Mouse (Mus musculus) limb, embryonic 12.5 days (tissue): ENCODE results near the gene 9230112D13Rik. TPM values are rescaled to one million over a fixed set of nuclear protein-coding genes. Genes with fewer than 3 reads are reported as not detected.
A peak's percentile ranks its signal among the peaks of the same experiment; 100 is the strongest.

Source experiments
- ATAC-seq: fragments of 200-750 bp; cut with Nextera tagmentation; 2 replicates; pipeline ENCODE4 v1.8.0; 2017; ENCODE audit warnings: low read depth, moderate TSS enrichment; ENCODE audit not compliant: insufficient number of reproducible peaks, insufficient read depth, low FRiP score, low TSS enrichment
- H3K27ac ChIP-seq: fragments of 300-500 bp; sonication (generic); 2 replicates; pipeline ENCODE4 v1.5.1; 2016; ENCODE audit warnings: mild to moderate bottlenecking, moderate library complexity
- H3K27me3 ChIP-seq: fragments of 300-500 bp; sonication (generic); 2 replicates; pipeline ENCODE4 v1.6.1; 2016; ENCODE audit warnings: mild to moderate bottlenecking, moderate library complexity
- H3K36me3 ChIP-seq: fragments of 300-500 bp; sonication (generic); 2 replicates; pipeline ENCODE4 v1.6.1; 2016; ENCODE audit warnings: mild to moderate bottlenecking, moderate library complexity
- H3K4me1 ChIP-seq: fragments of 300-500 bp; sonication (generic); replicated peaks from 2 replicates; pipeline ENCODE4 v1.6.1; 2016
- H3K4me2 ChIP-seq: fragments of 300-500 bp; sonication (generic); 2 replicates; pipeline ENCODE4 v1.6.1; 2016; ENCODE audit warnings: mild to moderate bottlenecking, moderate library complexity
- H3K4me3 ChIP-seq: fragments of 300-500 bp; sonication (generic); replicated peaks from 2 replicates; pipeline ENCODE4 v1.5.1; 2016; ENCODE audit warnings: mild to moderate bottlenecking
- H3K9ac ChIP-seq: fragments of 300-500 bp; sonication (generic); replicated peaks from 2 replicates; pipeline ENCODE4 v1.6.1; 2016; ENCODE audit warnings: mild to moderate bottlenecking, moderate library complexity
- H3K9me3 ChIP-seq: fragments of 300-500 bp; sonication (generic); 2 replicates; pipeline ENCODE4 v1.6.1; 2016; ENCODE audit warnings: mild to moderate bottlenecking, moderate library complexity
- WGBS: fragments of 180-500 bp; shearing (Covaris S2); methylation state at CpG from one replicate; pipeline ENCODE4 v1.1.7; 2016; 5-methylcytosine and 5-hydroxymethylcytosine counted together
- polyA plus RNA-seq: library from polyadenylated mRNA; unstranded; fragments of >200 nt; fragmentation: Nextera tagmentation; extraction: Ambion mirVana; gene quantifications from 2 replicates; pipeline ENCODE4 v1.2.1, GENCODE M21; 2016

The 9230112D13Rik gene
- polyA plus RNA-seq, 1 experiment from 2014 or later = not detected

DNA sequence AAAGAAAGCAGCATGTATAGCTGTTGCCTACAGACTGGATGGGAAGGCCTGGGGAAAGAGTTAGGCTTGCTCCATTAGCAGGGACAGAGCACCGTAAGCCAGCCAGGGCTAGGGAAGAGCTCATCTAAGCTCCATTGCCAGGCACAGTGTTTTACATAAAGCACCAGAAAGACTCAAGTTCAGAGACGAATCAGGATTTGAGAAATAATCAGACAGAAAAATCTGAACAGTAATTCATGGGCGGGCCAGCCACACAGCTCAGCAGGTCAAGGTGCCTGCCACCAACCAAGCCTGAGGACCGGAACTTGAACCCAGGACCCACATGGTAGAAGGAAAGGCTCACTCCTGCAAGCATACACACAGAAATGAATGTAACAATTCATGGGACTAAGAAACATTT lies 22.9 kb downstream of the 9230112D13Rik start:
- Histone ChIP-seq H3K36me3 (no peaks in the 10 kb centered on the region), H3K4me3 (peak overlapping the region; percentile 88; the same call in 1 of the 2 replicates), H3K9me3 (no peaks in the 10 kb centered on the region), H3K4me1 (peaks cover 43% of the 10 kb centered on the region), H3K4me2 (peak overlapping the region; percentile 65), H3K27ac (no peak overlapping the region), H3K27me3 (no peaks in the 10 kb centered on the region), H3K9ac (no peak overlapping the region)
- WGBS = 74% methylated on average over 4 of the region's 4 CpGs
- ATAC-seq = no peak

DNA sequence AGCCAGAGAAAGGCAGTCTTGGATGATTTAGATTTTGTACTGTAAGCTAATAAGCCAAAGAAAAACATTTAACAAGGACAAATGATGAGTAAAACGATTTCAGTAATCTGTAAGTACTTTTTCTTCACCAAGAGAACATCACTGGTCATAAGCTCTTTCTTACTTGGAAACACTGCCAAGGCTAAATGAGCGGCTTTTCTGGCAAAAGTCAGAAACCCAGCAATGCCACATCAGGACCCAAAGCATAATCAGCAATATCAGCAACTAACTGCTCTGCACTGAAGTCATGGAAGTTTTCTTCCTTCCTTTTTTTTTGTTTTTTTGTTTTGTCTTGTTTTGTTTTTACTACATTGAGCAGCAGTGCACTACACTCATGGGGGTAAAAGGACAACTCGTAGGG lies 25.3 kb downstream of the 9230112D13Rik start:
- Histone ChIP-seq H3K9me3 (no peaks in the 10 kb centered on the region), H3K4me2 (no peak overlapping the region), H3K27me3 (no peaks in the 10 kb centered on the region), H3K4me1 (peaks cover 43% of the 10 kb centered on the region), H3K36me3 (no peaks in the 10 kb centered on the region), H3K27ac (no peak overlapping the region), H3K9ac (no peak overlapping the region), H3K4me3 (no peak overlapping the region)
- ATAC-seq = no peak
- WGBS = 85% methylated on average over 3 of the region's 3 CpGs

DNA sequence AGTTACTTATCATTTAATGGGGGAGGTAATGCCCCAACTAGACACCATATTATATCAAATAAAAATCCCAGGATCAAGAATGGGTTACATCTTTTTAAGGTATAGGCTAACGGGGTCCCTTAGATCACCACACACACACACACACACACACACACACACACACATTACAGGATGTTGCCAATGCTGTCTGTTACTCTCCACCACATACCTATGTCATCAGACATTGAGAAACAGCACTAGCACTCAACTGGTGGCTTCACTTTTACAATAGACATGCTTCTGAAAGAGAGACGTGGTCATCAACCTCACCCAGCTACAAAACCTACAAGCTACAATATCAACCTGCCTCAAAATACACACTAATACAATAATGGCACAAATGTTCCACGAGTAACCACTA lies 28.9 kb downstream of the 9230112D13Rik start:
- Histone ChIP-seq H3K4me3 (no peak overlapping the region), H3K27ac (no peak overlapping the region), H3K4me1 (peaks cover 35% of the 10 kb centered on the region), H3K9ac (no peak overlapping the region), H3K9me3 (no peaks in the 10 kb centered on the region), H3K36me3 (no peaks in the 10 kb centered on the region), H3K4me2 (no peak overlapping the region), H3K27me3 (no peaks in the 10 kb centered on the region)
- WGBS = 85% methylated on average over 3 of the region's 3 CpGs
- ATAC-seq = no peak

DNA sequence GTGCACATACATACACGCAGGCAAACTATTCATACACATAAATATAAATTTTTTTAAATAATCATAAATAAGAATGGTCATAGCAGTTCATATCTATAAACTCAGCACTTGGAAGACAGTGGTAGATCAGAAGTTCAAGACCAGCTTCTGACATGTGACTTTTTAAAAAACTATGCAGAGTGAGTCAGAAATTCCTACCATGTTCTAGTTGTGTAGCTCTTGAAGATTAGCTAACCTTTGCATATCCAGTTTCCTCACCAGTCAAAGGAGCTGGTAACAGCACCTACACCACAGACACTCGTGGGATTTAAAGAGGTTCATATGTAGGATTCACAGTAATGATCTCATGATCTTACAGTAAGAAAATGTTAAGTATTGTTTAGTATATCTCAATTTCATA lies 29.9 kb downstream of the 9230112D13Rik start:
- Histone ChIP-seq H3K4me2 (no peak overlapping the region), H3K36me3 (no peaks in the 10 kb centered on the region), H3K9ac (no peak overlapping the region), H3K27me3 (no peaks in the 10 kb centered on the region), H3K9me3 (no peaks in the 10 kb centered on the region), H3K4me3 (no peak overlapping the region), H3K4me1 (peaks cover 27% of the 10 kb centered on the region), H3K27ac (no peak overlapping the region)
- WGBS = 82% methylated on average over 2 of the region's 2 CpGs
- ATAC-seq = no peak

DNA sequence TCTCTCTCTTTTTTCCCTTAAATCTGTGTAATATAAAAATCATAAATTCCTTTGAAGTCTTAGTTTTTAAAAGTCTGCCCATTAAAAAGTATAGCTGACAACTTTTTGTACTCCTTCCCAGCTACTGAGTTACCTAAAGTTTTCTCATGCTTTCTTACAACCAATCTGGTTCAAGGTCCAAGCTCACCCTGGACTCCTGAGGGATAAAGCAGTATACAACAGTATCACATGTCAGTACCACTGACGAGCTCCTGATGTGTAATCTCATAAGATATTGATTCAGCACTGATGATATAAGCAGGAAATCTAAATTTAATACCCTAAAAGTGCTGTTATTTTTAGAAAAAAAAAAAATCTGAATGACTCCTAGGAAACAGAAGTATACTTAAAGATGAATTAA lies 31.6 kb downstream of the 9230112D13Rik start:
- Histone ChIP-seq H3K4me1 (peaks cover 19% of the 10 kb centered on the region), H3K9me3 (no peaks in the 10 kb centered on the region), H3K36me3 (no peaks in the 10 kb centered on the region), H3K27me3 (no peaks in the 10 kb centered on the region), H3K27ac (no peak overlapping the region), H3K4me2 (no peak overlapping the region), H3K9ac (no peak overlapping the region), H3K4me3 (no peak overlapping the region)
- WGBS = 71% methylated on average over 1 of the region's 1 CpGs
- no peak for ATAC-seq

DNA sequence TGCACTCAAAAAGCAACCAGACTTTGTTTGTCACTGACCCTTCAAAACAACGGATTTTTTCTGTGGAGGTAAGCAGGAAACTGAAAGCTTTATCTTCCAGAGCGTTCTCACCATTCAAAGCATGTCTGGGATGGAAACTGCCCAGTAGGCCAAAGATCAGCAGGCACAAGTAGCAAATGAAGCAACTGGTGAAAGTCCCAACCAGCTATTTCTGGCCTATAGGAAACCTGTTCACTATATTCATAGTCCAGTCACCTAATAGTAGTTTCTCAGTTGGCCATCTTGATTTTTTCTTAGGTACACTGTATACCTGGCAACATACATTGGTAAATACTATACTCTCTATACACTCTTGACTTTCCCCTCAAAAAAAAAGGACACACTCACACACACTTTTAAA lies 32.7 kb downstream of the 9230112D13Rik start:
- H3K4me1 ChIP-seq = peaks cover 13% of the 10 kb centered on the region
- no peak overlapping the region for H3K27ac ChIP-seq
- WGBS = 81% methylated on average over 2 of the region's 2 CpGs
- no peak for ATAC-seq
- no peak overlapping the region for H3K4me3 ChIP-seq
- no peaks in the 10 kb centered on the region for H3K36me3 ChIP-seq
- H3K9me3 ChIP-seq = no peaks in the 10 kb centered on the region
- no peak overlapping the region for H3K9ac ChIP-seq
- H3K27me3 ChIP-seq = no peaks in the 10 kb centered on the region
- H3K4me2 ChIP-seq = no peak overlapping the region

DNA sequence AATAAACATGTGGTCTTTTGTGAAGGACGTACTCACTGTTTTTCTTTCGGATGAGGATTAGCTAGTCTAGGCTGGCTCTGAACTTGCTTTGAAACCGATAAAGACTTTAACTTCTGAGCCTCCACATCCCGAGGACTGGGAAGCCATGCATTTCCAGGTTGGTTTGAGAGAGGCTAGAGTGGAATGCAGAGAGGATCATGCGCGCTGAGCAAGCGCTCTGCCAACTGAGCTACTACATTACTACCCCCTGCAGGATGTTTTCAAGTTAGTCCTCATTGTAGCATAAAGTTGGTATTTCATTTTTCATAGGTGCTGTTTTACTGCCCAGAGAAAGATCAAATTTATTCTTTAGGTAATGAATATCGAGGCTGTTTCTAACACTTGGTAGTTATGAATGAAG lies 36.4 kb downstream of the 9230112D13Rik start:
- 72% methylated on average over 8 of the region's 8 CpGs for WGBS
- Histone ChIP-seq H3K36me3 (no peaks in the 10 kb centered on the region), H3K27ac (peak overlapping the region; percentile 41; the same call in 1 of the 2 replicates), H3K4me2 (no peak overlapping the region), H3K9ac (no peak overlapping the region), H3K9me3 (no peaks in the 10 kb centered on the region), H3K4me3 (no peak overlapping the region), H3K4me1 (peaks cover 24% of the 10 kb centered on the region), H3K27me3 (no peaks in the 10 kb centered on the region)
- ATAC-seq = no peak

DNA sequence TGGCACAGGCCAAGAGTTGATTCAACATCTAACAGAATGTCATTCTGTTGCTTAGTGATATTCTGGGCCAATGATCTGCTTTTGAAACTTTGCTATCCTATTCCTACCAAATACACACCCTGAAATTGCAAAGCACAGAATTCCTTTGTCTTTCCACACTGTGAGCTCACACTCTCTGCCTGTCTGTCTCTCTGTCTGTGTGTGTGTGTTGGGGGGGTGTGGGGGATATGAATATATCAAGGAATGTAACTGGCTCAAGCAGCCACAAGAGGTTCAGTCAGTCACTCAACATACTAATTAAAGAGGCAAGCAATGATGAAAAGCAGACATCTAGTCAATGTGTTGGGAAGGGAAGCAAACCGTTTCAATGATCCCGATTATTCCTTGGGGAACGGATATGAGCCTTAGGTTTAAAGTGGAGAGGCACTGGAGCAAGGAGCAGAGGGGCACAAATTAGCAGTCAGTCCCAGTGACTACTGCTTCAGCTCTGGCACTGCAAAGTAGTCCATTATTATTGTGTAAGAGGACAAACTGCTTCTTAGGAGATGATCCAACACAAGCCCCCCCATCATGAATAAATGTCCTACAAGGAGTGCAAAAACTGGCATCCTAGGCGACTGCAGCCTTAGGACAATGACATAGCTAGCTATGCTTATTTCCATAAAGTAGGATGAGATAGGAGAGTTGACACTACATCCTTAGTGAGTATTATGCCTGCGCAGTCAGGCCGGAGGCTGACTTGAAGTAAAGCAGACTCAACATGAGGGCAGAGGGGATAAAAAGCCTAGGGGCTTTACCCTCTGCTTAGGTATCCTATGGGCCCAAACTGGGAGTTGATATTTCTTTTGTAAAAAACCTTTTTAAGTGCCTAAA lies 38.9 kb downstream of the 9230112D13Rik start:
- Histone ChIP-seq H3K4me3 (no peak overlapping the region), H3K27ac (no peak overlapping the region), H3K4me2 (no peak overlapping the region), H3K27me3 (no peaks in the 10 kb centered on the region), H3K4me1 (peaks cover 15% of the 10 kb centered on the region), H3K36me3 (no peaks in the 10 kb centered on the region), H3K9ac (no peak overlapping the region), H3K9me3 (no peaks in the 10 kb centered on the region)
- ATAC-seq = no peak
- 54% methylated on average over 6 of the region's 6 CpGs for WGBS

DNA sequence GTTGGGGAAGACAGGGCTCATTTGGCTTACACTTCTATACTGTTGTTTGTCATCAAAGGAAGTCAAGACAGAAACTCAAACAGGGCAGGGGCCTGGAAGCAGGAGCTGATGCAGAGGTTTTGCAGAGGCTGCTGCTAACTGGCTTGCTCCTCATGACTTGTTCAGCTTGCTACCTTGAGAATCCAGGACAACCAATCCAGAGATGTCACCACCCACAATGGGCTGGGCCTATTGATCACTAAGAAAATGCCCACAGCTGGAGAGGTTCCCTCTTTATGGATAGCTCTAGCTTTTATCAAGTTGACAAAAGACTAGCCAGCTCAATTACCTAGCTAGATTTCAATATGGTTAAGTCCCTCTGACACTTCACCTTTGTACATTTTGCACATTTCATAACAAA lies 51.0 kb downstream of the 9230112D13Rik start:
- Histone ChIP-seq H3K4me3 (no peak overlapping the region), H3K9ac (no peak overlapping the region), H3K36me3 (no peaks in the 10 kb centered on the region), H3K27ac (no peak overlapping the region), H3K9me3 (no peaks in the 10 kb centered on the region), H3K4me1 (peaks cover 13% of the 10 kb centered on the region), H3K4me2 (no peak overlapping the region), H3K27me3 (no peaks in the 10 kb centered on the region)
- ATAC-seq = no peak

DNA sequence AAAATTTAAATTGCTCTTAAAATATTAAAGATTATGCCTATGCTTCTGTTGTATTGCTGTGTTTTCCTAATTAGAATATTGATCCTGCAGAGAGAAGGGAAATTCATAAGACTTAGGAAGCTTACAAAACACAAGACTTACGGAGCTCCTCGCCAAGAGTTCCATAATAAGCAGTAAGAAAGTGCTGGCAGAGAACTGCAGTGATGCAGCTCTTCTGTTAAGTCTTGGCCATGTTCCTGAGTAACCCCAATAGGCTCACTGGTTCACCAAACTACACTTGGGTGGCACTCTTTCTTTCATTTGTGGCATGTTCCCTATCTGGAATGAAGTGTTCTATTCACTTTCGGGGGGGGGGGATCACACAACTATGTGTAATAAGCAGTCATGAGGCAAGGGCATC lies 56.3 kb downstream of the 9230112D13Rik start:
- Histone ChIP-seq H3K4me2 (no peak overlapping the region), H3K36me3 (no peaks in the 10 kb centered on the region), H3K4me1 (no peaks in the 10 kb centered on the region), H3K27me3 (no peaks in the 10 kb centered on the region), H3K9ac (no peak overlapping the region), H3K9me3 (no peaks in the 10 kb centered on the region), H3K27ac (no peak overlapping the region), H3K4me3 (no peak overlapping the region)
- ATAC-seq = no peak
- WGBS = 72% methylated on average over 3 of the region's 3 CpGs
